Mouse (Mus musculus): ENCODE data around the gene H6pd.
"Not testable (repeated sequence)": the region's sequence is repeated elsewhere in the genome, so short reads cannot be mapped to it uniquely, and the experiment has no call there.

H6pd gene

DNA sequence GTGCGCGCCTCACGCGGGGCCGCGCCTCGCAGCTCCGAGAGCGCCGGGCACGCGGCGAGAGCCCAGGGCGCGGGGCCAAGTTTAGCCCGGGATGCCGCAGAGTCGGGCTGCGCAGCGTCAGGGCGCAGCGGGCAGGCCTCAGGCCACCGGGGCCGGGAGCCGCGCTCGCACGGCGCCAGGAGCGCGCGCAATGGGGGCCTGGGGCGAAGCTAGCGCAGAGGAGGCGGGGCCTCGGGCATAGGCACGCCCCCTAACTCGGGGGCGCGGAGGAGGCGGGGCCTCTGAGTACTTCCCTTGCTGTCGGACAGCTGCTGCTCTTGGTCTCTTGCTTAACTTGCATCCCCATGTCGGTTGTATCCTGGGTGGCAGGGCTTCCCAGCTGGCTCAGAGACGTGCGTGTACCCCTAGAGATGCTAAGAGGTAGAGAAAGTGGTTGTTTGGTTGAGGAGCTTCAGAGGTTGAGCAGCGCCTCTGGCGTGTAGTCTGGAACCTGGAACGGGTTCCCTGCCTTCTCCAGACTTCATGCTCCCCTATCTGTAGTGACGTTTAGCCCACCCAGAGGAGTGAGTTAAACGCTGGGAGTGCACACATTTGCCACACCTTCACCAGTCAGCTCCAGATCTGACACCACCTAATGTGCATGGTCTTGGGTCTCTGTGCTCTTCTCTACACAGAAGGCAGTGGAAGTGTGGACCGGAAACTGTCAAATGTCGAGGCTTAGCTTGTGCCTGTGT, at the start of gene H6pd:
Gene H6pd, minus strand, starts transcription at position 171 of the 734 bp plus-strand sequence.
- DNase-seq: peak; percentile 94 to 96

DNA sequence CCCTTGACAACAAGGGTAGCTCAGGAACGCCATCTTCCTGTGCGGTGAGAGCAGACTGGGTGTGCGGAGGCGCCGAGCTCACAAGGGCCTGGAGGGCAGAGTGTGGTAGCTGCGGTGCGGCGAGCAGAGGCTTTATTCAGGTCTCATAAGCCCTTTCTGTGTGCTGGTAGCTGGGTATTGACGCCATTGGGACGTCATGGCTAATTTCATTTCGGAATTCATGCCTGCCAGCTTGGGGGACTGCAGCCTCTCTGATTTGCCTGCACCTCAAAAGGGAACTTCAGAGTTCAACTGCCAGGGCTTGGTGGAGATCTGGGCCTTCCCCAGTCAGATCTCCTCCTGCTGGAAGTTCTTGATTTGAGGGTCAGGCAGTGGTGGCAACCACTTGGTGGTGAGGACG, 48.9 kb upstream of the H6pd start:
- no peak for DNase-seq

DNA sequence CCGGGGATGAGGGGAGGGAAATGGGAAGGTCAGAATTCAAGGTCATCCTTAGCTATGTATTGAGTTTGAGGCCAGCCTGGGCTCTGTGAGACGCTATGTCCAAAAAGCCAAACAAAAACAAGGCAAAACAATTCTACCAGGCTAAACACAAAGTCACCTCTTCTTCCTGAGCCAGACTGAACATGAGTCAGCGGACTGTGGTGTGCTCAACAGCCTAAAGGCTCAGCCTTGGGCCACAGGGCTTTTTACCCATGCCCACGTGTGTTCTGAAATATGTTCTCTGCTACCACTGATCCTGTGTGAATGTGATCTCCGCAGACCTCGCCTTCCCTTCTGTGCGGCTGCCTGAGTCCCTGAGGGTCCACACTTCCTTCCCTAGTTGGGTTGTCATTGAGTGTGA, 47.3 kb upstream of the H6pd start:
- no peak for DNase-seq

DNA sequence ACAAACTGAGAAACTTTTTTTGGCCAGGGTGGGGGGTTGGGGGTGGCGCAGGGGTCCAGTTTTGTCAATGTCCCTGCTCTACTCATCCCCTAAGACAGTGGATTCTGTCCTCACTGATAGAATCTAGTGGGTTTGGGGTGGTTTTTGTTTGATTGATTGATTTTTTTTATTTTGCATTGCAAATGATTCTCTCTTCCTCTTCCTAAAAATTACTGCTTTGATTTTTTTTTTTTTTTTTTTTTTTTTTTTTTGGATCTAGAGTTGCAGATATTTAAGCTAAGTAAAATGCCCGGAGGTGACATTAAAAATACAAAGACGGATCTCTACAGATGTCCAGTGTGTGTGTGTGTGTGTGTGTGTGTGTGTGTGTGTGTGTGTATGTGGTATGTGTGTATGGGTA, 43.6 kb upstream of the H6pd start:
- DNase-seq: no peak

DNA sequence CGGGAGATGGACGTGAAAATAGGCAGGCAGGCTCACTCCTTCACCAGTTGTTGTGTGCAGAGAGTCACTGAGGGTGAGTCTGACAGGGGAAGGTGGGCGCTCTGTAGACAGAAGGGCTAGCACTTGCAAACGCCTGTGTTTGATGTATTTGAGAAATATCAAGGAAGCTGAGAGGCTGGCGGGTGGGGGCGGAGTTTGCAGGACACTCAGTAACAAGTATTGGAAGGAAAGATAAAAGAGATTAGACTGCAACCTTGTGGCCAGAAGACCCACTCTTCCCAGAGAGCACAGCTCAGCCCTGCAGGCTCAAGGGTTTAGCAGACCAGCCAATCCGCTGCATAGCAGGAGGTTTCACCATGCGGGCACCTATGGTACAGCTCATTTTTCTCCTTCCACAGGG, 42.7 kb upstream of the H6pd start:
- no peak for DNase-seq

DNA sequence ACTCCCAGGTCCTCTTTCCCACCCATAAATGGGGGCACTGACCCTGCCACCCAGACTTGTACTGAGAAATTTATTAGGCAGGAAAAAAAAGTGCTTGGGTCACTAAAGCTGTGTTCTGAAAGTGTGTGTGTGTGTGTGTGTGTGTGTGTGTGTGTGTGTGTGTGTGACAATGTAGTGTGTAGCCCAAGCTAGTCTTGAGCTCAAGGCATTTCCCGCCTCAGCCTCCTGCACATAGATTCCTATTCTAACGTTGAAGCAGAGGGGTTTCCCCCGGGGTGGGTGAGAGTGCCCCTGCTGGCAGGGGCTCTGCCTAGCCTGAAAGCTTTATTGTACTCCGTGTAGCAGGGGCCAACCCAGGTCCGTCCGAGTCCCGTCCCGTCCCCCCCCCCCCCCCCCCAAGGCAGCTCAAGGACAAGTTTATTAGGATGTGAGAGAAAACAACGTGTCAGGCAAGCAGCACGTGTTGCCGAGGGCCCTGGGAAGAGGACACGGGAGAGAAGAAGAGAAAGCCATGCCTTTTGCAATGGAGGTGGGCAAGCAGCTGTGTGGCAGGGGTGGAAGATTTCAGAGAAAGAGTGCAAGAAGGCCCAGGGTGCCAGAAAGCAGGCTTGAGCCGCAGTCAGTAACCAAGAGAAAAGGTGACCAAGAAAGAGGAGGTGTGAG, 40.9 kb upstream of the H6pd start:
- no peak for DNase-seq

DNA sequence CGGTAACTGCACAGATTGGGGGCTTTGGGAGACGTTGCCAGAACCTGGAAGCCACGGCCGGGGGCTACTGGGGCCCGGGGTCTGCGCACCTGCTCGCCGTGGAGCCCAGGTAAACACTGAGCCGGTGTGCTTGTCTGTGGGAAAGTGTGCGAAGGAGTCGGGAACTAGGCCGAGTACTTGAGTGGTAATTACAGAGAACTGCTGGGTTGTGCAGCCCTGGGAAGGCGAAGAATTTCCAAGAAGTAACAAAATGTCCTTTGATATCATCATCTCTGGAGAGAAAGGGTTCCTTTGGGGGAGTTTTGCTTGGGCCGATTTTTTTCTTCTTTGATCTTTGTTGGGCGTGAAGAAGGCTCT, 40.3 kb upstream of the H6pd start:
- DNase-seq: no peak

DNA sequence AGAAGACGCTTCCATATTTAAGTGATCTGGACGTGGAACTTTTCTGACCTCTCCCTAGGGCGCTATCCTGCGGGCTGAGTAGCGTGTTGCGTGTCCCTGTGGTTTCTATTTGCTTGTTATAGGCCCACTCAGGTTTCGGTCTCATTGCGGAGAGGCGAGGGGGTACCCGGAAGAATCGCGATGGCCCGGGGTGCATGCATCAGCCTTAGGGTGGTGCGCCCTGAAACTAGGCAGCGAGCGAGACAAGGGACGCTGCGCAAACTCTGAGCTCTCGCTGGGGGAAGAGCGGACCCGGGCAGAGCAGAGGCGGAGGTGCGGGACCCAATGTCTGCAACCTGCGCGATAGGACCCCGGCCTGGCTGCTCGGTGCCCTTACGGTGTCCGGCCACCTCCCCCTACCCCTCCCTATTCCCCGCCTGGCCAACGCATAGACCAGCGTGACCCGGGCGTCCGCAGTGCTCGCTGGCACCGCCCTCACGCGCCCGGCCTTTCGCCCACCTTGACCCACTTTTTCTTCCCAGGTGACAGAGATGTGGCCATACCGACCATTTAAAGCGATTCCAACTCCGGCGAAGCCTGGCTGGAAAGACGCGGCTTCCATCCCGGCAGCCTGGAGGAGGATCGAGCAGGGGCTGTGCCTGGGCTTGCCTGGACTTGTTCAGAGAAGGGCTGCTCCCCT, 39.8 kb upstream of the H6pd start:
- peak; percentile 36 to 54 for DNase-seq

DNA sequence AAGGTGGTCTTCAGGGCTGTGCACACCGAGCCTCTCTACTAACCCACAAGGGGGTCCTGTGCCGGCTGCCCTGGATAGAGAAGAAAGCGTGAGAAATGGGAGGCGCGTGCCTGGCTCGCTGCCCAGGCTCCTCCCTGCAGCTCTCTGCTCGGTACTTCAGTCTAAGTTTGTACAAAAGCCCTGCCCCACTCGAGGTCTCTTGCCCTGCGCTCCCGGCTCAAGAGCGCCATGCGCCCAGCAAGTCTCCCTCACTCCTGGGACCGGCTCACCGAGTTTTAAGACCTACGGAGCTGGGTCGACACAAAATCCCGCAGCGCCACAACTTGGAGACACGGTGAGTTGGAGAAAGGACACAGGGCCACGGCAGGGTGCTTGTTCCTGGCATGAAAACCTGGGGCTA, 39.2 kb upstream of the H6pd start:
- DNase-seq: peak; percentile 78 to 84

DNA sequence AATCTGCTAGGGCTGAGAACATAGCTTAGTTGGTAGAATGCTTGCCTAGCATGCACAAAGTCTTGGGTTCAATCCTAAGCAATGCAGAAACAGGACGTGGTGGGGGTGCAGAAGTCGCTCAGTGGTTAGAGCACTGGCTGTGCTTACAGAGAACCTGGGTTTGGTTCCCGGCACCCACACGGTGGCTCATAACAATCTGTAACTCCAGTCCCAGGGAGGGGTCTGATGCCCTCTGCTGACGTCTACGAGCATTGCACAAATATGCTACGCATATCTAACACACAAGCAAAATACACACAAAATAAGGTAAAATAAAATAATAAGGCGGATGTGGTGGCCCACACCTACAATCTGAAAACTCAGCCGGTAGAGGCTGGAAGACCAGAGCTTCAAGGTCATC, 34.8 kb upstream of the H6pd start:
- no peak for DNase-seq

DNA sequence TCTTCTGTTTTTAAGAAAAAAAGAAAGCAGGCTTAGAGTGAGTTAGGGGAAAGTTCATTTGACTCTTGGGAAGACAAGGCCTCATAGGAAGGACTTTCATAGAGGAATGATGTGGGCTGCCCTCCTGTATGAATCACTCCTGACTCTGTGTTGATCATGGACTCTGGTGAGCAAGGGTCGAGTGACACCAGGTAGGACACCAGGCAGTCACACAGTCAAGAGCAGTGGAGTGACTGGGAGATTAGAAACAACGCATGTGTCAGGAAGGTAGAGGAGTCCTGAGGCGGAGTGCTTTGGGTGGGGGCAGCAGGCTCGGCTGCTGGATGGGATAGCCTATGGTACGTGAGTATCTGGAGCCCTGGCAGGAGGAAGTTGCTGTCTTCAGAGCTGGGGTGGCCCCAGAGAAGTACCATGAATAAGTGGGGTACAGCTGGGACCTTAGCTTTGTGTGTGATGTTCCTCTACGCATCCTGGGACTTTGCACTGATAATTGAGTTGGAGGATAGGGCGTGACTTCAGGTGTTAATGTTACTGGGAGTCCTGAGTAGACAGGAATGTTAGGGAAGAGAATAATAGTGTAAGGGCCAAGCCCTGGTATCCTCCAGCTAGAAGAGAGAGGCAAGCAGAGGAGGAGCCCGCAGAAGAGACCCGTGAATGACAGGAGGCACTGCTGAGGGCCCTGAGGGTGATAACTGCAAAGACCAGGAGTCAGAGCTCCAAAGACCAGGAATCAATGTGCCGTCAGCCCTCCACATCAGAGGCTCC, 32.7 kb upstream of the H6pd start:
- DNase-seq: no peak

DNA sequence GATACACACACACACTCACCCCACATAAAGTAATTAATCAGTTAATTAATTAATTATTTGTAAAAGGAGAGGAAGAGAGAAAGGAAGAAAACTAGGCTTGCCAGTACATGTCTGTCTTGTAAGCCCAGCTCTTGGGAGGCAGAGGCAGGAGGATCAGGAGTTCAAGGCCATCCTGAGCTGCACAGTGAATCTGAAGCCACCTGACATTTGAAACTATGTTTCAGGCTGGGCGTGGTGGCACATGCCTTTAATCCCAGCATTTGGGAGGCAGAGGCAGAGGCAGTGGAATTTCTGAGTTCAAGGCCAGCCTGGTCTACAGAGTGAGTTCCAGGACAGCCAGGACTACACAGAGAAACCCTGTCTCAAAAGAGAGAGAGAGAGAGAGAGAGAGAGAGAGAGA, 32.0 kb upstream of the H6pd start:
- not testable (repeated sequence) for DNase-seq

DNA sequence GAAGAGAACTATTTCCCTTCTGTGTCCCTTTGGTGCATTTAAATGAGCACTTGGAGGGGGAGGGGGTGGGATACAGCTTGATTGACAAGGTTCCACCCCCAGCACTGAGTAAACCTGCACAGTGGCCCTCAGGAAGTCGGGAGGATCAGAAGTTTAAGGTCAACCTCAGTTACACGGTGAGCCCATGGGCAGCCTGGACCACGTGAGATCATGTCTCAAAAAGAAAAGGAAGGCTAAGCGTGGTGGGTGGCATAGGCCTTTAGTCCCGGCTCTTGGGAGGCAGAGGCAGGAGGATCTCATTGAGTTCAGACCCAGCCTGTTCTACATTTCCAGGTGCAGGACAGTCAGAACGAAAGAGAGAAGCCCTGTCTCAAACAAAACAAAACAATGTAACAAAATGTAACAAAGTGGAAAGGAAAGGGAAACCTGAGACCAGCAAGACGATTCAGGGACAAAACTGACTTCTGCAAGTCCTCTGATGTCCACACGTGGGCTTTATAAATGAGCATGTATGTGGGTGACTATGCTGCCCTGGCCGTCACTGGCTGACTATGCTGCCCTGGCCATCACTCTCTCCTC, 31.3 kb upstream of the H6pd start:
- no peak for DNase-seq

DNA sequence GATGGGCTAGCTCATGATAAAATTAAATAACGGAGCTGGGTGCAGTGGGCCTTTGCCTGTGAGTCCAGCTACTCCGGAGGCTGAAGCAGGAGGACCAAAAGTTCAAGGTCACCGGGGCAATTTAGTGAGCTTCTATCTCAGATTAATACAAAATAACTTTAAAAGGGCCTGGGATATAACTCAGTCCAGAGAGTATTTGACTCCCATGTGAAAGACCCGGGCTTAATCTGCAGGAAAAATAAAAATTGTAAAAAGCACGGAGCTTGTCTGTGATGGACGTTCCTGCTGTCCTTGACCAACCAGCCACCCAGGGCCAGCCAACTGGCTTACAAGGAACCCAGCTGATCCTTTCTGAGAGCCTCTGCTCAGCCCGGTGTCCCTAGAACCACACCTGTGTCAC, 29.7 kb upstream of the H6pd start:
- DNase-seq: no peak

DNA sequence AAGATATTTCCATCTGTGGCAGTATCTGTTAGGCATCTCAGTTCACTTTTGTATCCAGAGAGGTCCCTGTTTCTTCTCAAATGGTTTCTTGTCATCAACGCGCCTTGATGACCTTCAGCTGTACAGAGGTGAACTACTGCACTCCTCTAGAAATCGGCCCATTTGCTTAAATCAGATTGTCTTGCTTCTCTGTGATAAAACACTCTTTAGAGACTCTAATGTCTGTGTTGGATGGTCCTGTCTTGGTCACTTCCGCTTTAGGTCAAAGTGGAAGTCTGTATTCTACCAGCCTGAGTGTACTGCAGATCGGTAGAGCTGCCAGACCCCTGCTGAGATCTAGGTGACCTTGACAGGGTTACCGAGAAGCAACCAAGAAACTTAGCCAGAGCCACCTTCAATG, 27.3 kb upstream of the H6pd start:
- no peak for DNase-seq

DNA sequence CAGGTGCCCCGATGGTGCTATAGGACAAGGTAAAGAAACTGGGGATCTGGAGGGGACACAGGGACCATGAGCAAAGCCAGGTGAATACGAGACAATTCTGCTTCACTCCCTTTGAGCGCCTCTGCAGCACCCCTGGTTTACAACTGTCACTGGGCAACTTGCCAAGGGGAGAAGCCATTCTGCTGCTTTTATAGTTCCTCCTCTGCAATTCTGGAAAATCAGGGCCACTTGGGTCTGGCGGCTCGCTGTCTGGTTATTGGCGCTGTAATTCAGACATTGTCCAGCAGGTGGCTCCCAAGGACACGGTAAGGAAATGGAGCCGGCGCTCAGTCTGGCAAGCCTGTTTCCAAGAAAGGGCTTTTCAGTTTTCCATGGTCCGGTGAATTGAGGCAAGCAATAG, 26.5 kb upstream of the H6pd start:
- peak; percentile 94 to 96 for DNase-seq

DNA sequence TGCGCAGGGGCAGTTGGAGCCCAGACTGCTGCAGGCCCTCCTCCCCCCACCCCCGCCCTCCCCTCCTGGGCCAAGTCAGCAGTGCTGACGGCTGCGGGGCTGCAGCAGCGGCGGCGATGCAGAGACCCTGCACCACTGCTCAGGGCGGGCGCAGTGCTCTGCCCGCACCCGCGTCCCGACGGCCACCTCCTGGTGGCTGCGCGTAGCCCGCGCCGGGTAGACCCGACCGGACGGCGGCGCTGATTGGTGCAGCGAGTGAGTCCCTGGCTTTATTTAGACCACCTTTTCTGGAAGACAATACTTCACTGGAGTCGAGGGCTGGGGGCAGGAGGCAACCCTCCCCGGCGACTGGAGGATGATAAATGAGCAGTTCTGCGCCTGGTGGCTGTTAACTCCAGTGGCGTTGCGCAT, 24.4 kb upstream of the H6pd start:
- peak; percentile 51 to 64 for DNase-seq

DNA sequence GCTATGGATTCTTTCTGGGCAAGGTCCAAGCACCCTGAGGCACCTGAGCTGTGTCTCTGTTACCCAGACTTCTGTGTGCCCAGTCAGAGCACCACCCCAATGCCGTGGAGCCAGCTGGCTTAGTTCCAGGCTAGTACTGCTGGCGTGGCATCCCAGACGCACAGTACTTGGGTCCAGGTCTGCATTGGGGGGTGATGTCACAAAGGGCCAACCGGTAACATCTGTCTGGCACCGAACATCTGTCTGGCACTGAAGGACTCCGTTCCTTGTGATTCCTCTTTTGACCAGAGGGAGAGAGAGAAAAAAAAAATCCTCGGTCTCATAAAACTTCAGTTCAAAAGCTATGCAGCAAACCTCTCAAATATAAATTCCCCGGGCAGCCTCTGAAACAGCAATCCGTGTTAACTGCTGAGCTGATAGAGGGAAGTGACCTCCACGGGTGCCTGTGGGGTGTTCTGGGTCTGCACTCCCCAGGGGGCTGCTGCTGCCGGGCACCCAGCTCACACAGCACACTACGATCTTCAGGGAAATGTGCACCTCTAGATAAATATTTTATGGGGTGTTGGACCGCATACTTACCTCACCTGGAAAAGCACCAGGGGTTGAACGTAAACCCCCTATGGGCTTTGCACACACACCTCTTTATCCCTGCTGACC, 22.5 kb upstream of the H6pd start:
- DNase-seq: peak in 1 of 2 experiments; percentile 32

DNA sequence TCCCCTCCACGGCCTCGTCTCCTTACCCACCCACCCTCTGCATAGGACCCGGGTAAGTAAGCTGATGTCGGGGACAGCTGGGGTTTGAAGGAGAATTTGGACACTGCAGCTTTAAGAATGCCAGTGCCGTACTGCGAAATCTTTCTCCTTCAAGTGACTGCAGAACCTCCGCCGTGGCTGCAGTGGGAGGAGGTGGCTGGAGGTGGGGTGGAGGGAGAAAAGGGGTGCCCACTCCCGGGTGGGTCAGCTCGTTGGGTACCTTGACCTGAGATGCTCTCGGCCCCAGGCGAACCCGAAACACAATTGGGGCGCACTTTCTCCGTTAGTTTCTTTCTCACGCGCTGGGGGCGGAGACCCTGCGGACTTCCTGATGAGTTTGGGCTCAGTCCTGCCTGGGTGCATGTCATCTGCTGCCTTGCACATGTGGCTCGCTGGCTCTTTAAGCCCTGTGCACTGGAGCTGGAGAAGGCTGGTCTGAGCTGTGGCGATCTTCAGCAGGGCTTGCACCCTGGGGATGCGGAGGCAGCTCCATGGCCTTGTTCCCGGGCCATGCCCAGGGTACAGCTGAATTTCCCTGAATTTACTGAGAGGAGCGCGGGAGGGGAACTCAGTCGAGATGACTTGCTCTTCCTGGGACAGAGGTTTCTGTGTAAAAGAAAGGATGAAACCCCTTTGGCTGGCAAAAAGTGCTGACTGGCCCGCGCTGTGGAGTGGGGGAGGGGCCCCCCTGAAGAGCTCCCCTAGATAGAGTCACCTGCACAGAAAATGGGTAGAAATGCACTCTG, 21.8 kb upstream of the H6pd start:
- DNase-seq: peak; percentile 29 to 52

DNA sequence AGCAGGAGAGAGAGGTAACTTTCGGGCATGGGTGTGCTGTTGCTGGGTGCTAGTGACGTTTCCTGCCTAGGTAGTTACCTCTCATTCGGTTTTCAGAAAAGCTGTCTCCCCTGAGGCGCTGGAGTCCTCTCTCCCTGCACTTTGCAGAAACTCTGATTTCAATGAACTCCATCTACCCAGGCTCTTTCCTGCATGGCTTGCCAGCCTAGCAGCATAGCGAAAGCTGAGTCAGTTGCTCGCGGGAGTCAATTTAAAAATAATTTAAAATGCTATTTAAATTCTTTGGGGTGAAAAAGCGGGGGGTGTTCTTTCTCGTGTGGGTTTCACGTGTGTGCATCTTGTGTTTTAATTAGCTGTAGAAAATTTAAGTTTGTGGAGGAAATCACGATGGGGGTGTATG, 21.1 kb upstream of the H6pd start:
- DNase-seq: no peak

DNA sequence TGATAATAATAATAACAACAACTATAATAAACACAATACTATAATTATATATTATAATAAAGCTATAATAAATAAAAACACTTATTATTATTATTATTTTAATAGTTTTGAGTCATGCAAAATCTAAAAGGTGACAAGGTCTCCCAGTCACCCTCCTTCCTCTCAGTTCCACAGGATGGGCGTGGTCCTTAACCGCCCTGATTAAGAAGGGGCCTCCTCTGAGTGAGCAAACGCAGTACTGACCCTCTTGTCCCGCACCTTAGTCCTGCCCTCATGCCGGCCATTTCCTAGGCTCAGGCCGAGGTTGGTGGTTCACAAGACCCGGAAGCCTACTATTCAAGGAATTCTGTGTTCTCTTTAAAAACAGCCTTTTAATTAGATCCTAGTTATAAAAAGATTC, 14.7 kb upstream of the H6pd start:
- DNase-seq: no peak

Measured in kidney, postnatal 4 days (tissue).